Mouse (Mus musculus) gastrocnemius, postnatal 14 days (tissue): ENCODE data around the gene Rp2. TPM values are rescaled to one million over a fixed set of nuclear protein-coding genes. Genes with fewer than 3 reads are reported as not detected.

Experiments used
- DNase-seq: peaks from one replicate; pipeline ENCODE4 v3.0.0; 2021; ENCODE audit warnings: mixed read lengths
- intact Hi-C: fragments of 180-260 bp; cut with DNase I; formaldehyde crosslinking; loops from one replicate; pipeline ENCODE4 v1.15.1; 2025; ENCODE audit warnings: low total_unique reads
- total RNA-seq, 2 experiments: library from RNA; stranded (reverse); gene quantifications; 2 replicates each; pipeline ENCODE4 v1.2.3; 2021

Rp2 gene
- total RNA-seq, 2 experiments from 2014 or later: 5.2 to 5.7 TPM

GRCm38 (mm10) chrX:20414885-20415622, 50.8 kb downstream of the Rp2 start:
- intact Hi-C loops: no loop called here
- no peak for DNase-seq

DNA sequence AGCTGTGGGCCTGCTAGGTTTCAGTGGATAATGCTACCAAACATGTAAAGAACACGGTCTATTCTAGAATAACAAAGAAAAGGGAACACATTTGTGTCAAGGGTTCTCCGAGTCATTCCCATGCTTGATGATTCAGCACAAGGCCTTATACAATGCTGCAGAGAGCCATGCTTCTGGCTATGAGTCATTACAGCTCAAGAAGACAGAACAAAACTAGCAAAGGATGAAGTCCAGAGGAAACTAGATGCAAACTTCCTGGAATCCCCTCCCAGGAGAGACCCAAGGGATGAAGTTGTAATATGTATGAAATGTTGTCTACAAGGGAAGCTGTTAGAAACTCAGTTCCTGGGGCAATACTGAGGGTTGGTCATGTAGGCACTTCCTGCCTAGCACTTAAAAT, 54.2 kb downstream of the Rp2 start:
- DNase-seq: no peak
- intact Hi-C loops: no loop called here

DNA sequence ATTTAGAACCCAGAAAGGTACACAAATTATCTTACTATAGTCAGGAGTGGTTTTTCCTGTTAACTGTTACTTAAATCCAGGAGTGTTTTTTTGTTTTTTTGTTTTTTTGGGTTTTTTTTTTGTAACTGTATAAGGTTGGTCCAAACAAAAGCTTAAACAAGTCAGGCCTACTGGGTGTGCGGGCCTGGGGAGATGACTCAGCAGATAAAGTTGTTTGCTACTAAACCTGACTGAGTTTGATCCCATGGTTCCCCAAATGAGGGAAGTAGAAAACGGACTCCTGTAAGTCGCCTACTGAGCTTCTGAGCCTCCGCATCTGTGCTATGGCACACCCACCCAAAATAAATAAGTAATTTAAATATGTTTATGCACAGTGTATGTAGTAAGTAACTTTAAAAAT, 55.3 kb downstream of the Rp2 start:
- intact Hi-C loops: no loop called here

DNA sequence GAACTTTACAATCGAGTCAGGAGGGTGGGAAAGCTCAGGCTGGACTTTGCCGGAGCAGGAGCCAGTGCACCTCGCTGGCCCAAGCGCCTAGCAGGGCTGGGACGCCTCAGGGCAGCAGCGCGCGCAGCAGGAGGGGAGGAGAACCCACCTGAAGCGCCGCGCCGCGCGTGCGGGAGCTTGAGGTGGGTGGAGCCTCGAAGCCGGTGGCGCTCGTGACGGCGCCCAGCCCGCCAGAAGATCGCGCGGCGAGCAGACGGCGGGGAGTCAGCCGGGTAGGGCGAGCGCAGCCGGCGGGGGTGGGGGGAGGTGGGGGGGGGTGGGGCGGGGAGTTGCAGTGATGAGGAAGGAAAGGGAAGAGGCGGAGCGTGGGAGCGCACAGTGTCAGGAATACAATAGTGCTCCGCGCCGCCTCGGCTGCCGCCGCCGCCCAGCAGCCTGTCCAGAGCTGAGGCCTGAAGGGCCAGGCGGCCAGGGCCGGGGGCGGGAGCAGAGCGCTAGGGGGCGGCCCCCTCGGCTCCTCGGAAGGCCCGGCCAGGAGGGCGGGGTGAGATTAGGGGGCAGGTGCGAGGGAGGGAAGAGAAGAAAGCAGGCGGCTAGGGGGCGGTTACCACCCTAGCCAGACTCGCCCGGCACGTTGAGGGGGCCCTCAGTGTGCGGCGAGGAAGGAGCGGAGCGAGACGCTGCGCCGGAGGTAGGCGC, 61.0 kb downstream of the Rp2 start, which contains the start of gene Jade3:
Gene Jade3, plus strand, starts transcription at position 549 of the 699 bp plus-strand sequence.
- peak; percentile 75 for DNase-seq
- intact Hi-C loops: no loop called here

More for the DNA sequence above, 55.3 kb downstream of the Rp2 start:
- no peak for DNase-seq

DNA sequence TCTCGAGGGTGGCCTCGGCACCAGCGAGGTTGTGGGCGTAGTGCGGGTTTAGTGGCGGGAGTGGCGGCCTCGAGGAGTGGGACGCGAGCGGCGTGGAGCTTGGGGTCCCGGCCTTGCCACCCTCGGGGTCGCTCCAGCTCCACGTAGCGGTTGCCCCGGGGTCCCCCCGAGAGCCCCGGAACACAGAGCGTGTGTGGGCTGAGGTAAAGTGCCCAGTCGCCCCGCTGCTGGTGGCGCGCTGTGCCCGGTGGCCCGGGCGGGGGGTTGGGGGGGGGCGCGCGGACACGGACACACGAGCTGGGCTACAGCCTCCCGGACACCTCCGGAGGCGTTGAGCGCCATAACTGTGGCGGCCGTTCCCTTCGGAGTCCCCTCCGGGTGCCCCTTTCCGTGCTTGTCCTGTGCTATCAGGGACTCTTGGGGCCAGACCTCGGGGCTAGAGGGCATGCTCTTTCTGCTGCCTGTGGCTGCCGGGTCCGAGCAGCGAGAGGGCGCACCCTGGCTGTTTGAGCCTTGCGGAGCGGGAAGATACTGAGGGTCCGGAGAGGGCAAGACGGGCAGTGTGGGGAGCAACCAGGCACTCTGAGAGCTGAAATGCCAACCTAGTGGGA, 61.7 kb downstream of the Rp2 start:
- peak; percentile 8 for DNase-seq
- intact Hi-C loops: no loop called here

Other genes starting within 250 kb of the Rp2 start
- gene Slc9a7, start 72.7 kb upstream of the Rp2 start, total RNA-seq: 1 to 10 TPM; 7.4 to 8.7 TPM
- gene Jade3, start 61.2 kb downstream of the Rp2 start, total RNA-seq: 1 to 10 TPM in 1 of 2 experiments, under 1 TPM in 1; 1.00 to 1.1 TPM
- not detected for gene Rgn, start 185.3 kb downstream of the Rp2 start, total RNA-seq